Mouse (Mus musculus): ENCODE data around the gene 1700022I11Rik. TPM values are rescaled to one million over a fixed set of nuclear protein-coding genes. Genes with fewer than 3 reads are reported as not detected.

Gene 1700022I11Rik
- total RNA-seq, 2 experiments from 2014 or later, result not detected

DNA sequence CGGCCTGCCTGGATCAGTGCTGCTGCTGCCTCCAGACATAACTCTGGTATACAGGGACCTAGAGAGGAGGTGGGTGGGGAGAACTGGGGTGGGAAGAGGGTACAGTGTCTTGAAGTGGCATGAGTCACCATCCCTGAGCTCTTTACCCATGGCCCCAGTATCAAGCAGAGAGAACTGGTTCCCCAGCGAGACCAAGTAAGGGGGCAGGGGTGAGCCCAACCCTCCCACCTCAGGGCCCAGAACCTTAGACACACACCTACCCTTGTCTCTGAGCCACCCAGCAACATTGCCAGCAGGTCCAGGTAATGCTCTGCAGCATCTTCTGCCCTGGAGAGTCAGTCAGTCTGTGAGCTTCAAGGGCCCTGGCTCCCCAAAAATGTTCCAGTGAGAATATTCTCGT lies 35.5 kb downstream of the 1700022I11Rik start:
- no peak for DNase-seq

DNA sequence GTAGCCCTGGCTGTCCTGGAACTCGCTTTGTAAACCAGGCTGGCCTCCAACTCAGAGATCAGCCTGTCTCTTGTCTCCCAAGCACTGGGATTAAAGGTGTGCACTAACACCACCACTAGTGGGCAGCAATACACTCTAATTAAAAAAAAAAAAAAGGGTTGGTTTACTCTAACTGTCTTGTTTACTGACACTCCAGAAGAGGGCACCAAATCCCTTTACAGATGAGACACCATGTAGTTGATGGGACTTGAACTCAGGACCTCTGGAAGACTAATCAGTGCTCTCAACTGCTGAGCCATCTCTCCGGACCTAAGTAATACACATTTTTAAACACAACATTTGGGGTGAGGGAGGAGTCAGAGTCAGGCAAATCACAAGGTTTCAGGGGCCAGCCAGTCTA lies 36.4 kb downstream of the 1700022I11Rik start:
- DNase-seq, result no peak

DNA sequence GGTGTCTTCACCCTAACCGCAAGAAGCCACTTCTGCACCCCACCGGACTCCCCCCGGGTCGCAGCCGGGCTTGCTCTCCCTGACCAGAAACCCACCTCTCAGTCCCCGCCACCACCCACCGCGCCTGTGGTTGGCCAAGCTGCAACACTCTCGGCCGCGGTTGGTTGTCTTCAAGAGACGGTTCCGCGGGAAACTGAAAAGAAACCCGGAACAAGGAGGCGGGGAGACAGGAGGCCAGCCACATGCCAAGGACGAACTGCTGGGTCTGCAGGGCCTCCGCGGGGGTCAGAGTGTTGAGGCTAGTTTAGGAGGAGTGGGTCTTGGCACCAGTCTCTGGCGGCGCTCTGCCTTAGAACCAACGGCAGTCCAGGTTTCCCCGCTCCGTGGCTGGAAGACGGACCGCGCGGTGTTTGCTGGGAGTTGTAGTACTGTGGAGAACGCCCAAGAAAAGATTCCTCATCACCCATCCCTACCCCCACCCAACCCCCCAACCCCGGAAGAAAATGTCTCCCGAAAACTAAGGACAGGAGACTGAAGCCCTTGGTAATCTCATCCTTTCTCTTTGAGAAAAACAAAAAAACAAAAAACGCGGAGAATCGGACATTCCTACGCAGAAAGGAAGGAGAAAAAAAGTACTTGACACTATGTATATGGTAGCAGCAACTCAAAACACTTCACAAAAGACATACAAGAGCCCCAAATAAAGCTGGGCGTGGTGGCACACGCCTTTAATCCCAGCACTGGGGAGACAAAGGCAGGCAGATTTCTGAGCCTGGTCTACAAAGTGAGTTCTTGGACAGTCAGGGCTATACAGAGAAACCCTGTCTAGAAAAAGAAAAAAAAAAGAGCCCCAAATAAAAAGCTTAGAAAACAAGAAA lies 41.0 kb downstream of the 1700022I11Rik start, which contains the start of gene Fancg:
Gene Fancg, minus strand, starts transcription at position 346 of the 878 bp plus-strand sequence.
- DNase-seq, result peak; percentile 85

DNA sequence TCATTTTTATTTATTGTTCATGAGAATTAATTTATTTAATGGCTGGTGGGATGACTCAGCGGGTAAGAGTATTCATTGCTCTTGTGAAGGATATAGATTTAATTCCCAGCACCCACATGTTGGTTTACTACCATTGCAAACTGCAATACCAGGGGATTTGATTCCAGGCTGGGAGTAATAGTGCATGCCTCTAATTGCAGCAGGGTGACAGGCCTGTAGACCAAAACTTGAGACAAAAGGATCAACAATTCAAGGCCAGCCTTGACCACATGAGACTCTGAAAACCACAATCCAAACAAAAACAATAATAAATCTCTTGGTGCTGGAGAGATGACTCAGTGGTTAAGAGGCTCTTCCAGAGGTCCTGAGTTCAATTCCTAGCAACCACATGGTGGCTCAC lies 42.7 kb downstream of the 1700022I11Rik start:
- no peak for DNase-seq

DNA sequence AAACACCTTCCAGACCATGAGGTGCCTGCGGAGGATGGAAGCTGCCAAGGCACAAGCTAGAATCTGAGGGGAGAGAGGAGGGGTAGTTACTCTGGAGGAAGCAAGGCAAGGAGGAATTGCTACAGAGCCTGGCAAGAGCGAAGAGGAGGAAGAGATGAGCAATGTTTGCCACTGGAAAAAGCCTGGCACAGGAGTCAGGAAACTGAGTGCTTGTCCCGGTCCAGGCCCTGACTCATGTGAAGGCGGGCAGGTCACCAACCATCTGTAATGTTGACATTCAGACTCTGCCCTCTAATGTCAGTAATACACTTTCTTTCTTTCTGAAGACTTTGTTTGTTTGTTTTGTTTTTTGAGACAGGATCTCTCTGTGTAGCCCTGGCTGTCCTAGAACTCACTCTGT lies 48.8 kb downstream of the 1700022I11Rik start:
- no peak for DNase-seq

DNA sequence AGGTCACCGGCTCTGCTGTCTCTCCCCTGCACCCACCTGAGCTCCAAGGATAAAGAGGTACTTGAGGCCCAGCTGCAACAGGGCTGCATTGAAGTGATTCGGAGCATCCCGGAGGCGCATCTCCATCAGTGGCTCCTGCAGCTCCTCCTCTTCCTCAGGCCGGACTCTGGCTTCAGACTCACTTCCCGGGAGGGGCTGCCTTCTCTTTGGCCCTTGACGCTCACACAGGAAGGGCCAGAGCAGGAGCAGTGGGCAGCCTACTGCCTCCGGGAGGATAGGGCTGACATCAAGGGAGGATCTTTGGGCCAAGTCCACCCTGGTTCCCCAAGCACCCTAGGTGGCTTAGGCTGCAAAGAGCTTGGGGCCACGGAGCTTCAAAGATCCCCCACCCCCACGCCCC lies 49.8 kb downstream of the 1700022I11Rik start:
- no peak for DNase-seq

DNA sequence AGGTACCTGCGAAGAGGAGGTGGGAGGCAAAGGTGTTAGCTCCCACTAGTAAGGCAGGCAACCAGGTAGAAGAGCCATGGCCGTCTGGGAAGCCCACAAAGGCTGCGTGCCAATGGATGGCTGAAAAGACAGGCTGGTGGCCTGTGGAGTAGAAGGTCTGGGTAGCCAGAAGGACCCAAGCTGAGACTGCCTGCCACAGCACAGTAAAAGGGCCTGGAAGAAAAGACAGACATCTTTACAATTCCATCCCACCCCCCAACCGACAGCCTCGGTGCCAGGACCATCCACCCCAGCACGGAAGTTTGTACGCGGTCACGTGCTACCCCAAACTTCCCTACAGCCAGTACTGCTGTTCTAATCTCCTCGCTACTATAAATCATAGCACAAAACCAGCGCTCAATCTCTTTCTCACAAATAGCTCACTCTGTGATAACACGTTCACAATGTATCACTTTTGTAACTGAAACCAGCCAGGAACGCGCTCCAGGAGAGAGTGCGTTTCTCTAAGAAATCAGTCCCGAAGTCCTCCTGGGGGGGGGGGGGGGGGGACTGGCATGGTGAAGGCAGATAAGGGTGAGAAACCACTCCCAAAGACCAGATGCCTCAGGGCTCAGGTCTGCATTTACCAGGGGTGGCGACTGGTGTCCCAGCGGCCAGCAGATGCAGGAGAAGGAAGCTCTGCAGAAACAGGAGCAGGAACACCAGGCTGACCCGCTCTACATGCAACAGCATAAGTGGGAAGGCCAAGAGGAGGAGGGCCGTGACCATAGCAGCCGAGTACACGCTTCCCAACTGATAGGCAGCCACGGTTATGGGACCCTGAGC lies 50.4 kb downstream of the 1700022I11Rik start:
- no peak for DNase-seq

DNA sequence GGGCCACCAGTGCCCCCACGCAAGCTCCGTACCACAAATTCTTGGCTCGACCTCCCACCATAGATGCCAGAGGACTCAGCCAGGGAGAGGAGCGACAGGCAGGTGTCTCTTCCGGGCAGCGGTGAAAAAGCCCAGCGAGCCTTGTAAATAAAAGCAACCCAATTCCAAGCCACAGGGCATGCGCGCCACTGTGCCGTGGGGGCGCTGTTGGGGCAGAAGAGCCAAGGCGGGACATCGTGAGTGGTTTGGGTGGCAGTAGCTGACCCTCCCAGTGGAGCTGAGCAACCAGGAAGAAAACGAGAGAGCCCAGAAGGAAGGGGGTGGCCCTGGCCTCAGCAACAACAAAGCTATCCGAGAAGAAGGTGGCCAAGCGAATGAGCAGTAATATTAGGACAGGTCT lies 51.5 kb downstream of the 1700022I11Rik start:
- no peak for DNase-seq

DNA sequence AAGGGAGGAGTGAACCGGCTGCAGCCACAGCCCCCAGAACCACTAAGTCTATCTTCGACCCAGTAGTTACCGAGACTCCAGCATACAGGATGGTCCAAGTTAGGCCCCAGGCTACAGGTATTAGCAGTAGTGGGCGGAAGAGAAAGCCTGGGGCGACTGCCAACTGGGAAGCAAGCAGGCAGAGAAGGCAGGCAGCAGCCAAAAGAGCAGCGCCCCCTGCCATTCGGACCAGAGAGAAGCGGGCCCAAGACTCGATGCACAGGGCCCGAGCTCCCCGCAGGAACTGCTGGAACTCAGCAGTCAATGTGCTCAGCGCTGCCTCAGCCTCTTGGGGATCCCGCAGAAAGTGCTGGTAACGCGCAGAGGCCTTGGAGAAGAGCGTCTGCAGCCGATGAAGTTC lies 51.9 kb downstream of the 1700022I11Rik start:
- DNase-seq, result no peak

DNA sequence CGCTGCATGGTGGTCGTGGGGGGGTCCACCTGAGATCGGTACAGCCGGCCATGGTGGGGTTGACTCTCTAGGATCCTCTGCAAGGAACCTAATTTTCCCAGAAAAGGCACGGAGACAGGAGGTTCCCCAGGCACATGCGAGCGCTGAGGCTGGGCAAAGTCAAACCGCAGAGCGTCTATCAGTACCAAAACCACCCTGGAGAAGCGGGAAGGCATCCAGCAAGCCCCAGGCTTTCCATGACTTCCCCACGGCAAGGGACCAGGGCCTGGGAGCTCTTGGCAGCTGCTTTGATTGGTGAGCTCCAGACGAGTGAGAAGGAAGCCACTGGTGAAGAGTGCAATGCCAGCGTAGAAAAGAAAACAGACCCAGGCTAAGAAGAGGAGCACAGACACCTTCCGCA lies 55.3 kb downstream of the 1700022I11Rik start:
- no peak for DNase-seq

DNA sequence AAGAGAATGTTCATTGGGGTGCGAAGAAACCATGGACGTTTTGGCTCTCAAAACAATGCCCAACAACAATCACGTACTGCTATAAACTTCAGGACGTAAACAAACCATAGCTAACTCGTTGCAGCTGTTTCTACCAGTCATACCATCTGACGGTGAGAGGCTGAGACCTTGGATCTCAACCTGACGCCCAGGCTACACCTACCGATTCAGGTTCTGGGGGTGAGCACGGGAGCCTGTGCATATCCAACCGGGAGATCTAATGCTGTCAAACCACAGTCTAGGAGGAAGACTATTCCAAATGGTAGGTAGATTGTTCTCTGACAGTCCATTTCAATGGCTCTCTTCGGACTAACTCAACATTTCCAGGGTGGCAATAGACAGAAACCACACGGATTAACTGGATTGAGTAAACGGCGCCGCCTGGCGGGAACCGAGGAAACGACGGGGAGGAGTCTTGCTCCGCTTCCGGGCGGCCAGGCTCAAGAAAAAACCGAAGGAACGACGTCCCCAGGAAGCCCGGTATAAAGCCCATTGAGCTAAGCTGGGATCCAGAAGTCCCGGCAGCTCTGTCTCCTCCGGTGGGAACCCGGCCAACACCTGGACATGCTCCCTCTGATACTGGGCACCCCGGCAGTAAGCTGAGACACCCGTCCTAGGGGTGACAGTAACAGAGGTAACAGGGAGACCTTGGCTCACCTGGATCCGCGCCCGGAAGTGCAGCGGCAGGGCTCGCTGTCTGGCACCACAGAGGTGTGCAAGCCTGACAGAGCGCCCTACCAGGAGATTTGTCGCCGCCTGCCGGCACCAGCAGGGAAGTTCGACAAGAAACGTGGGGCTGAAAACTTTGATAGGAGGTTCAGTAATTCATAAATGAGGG lies 55.9 kb downstream of the 1700022I11Rik start, which contains the start of gene Pigo:
Gene Pigo, minus strand, starts transcription at position 736 of the 877 bp plus-strand sequence.
- DNase-seq, result peak; percentile 93 to 94

DNA sequence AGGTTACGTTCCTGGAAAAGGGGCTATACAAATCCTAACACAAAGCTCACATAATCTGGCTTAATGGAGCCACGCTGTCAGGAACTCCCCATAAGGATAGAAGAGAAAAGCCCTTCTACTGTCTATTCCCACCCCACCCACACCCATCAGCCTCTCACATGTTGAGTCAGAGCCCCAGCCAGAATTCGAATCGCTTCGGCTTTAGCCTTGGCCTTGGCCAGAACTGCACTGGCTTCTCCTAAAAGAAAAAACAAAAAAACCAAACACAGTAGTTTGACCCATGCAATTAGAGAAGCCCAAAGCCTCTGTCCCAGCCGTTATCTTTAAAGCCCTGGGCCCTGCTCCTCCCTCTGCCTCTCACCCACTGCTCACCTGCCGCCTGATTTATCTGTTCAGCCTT lies 59.7 kb downstream of the 1700022I11Rik start:
- DNase-seq, result no peak

DNA sequence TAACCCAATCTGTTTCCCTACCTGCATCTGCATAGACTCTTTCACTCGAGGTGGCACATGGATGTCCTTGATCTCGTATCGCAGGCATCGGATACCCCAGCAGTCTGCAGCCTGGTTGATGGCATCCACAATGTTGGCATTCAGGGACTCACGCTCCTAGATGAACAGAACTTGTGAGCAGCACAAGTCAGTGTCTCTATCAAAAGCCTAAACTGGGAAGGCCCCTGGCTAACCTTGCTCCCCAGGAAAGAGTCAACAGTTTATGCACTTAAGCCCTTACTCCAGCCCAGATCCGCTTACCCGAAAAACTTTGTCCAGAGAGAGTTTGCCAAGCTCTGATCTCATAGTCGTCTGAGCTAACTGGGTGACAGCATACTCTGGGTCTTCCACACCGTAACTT lies 60.3 kb downstream of the 1700022I11Rik start:
- no peak for DNase-seq

DNA sequence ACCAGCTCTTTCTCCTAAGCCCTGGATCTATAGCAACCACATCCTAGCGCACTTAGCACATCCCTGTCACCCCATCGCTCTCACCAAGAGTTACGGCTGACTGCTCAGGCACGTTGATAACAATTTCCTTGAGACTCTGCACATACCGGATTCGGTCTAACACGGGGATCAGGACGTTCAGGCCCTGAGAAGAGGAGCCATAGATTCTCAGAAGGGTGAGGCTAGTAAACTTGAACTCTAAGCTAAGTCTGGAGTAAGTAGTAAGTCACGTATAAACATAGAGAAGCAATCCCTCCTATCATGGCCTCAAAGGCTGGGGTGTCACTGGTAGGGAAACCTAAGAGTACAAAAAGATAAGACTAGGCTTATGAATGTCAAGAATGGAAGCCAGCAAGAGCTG lies 60.9 kb downstream of the 1700022I11Rik start:
- DNase-seq, result no peak

DNA sequence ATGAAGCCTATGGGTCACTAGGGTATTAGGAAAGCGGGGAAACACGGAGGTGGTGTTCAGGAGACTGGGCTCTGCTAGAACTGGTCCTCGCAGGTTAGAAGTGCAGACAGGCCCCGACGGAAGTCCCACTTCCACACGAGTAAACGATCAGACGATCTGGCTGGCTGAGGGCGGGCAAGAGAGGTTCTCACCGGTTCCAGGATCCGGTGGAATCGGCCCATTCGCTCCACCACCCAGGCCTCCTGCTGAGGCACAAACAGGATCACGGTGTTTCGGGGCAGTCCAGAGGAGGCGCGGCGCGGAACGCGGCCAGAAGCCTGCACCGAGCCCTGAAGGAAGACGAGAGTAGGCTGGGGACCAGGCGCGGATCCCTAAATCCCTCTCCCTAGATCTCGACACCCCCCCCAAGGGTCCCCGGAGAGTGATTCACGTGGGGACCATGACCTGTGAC lies 61.4 kb downstream of the 1700022I11Rik start:
- DNase-seq, result no peak

DNA sequence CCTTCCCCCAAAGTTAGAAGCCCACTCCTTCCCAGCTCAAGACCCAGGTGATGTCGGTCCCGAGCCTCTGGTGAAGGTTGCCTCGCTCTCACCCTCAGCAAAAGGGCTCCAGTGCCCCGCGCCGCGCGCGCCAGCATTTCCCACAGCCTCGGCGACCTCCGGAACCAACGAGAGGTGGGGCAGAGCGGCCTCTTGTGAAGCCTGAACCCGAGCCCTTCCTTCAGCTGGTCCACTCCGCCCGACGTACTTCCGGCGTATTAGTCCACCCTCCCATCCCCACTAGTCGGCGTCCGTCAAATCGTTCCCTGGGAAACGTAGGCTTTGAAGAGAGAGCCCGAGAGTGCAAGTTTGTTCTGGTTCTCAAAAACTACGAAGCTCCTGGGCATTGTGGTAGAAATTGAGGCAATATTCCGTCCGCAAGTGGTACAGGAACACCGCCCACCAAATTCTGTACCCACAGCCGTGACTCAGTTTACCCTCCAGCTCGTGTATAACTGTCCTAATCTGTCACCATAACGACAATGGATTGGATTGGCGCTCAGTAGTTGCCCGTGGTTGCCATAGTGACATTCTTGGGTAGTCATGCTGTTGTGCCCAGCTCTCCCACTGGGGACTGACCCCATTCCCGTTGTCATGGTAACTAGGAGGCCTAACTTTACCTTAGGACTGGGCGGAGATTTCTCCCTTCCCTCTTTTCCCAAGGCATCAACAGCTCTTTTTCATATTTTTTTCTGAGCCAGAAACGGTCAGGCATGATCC lies 62.0 kb downstream of the 1700022I11Rik start, which contains the start of gene Stoml2:
Gene Stoml2, minus strand, starts transcription at position 474 of the 759 bp plus-strand sequence.
- peak; percentile 89 to 92 for DNase-seq

DNA sequence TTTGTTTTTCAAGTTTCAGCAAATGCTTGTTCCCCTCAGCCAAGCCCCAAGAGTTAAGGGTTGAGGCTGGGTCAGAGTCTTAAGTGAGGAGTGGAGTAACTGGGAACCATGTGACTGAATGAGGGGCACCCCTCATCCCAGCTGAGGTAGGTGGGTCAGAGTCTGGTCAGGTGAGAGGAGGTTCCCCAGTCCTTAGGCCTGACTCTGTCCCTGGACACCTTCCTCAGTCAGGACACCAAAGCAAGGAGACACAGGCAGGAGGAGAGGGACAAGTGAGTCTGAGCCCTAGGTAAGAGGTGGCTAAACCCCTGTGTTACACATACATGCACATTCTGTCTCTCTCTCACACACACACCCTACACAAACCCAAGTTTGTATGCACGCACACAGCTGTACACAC lies 63.1 kb downstream of the 1700022I11Rik start:
- no peak for DNase-seq
